Mouse (Mus musculus) CH12.LX (cell line): ENCODE measurements at regions not wholly inside any gene's neighbourhood (a gene's known extent, or its start where the extent isn't known, plus 50 kb on each side); places are given as distances from the start of the nearest gene placed in this dataset.

Experiments
- DNase-seq: peaks from one replicate; pipeline ENCODE4 v3.0.0-alpha.2; 2013; ENCODE audit errors: extremely low read depth
- H3K27ac ChIP-seq: 2 replicates; pipeline ENCODE4 v1.5.1; 2012; ENCODE audit warnings: low read depth, mild to moderate bottlenecking, control low read depth, moderate library complexity; ENCODE audit not compliant: insufficient read depth
- H3K27me3 ChIP-seq: replicated peaks from 2 replicates; pipeline ENCODE3; 2012; ENCODE audit warnings: inconsistent platforms
- H3K36me3 ChIP-seq, 2 experiments: replicated peaks in 1 of 2; 2 replicates each; pipeline versions ENCODE3 to v1.6.1; 2012; ENCODE audit warnings: inconsistent platforms in 1 of 2, low read length in 1 of 2, mild to moderate bottlenecking in 1 of 2, mixed read lengths in 1 of 2, moderate library complexity in 1 of 2; ENCODE audit not compliant: control insufficient read depth in 1 of 2, insufficient read depth in 1 of 2
- H3K4me1 ChIP-seq, 2 experiments: 2 replicates each; pipeline ENCODE4 v1.6.1; 2012; ENCODE audit warnings: inconsistent platforms in 1 of 2, moderate library complexity in 1 of 2; ENCODE audit not compliant: insufficient read depth in 2 of 2, control insufficient read depth in 1 of 2
- H3K4me2 ChIP-seq: 2 replicates; pipeline ENCODE4 v1.6.1; 2012; ENCODE audit warnings: low read depth, mild to moderate bottlenecking, control low read depth; ENCODE audit not compliant: poor library complexity, insufficient read depth, severe bottlenecking
- H3K4me3 ChIP-seq, 3 experiments: fragments of 150-350 bp in 1 of 3; sonication (generic) in 1 of 3; replicated peaks in 1 of 3; 2 replicates each; pipeline versions ENCODE3 to v1.5.1; 2011 to 2012; ENCODE audit warnings: low read depth in 2 of 3, low read length in 2 of 3, mild to moderate bottlenecking in 2 of 3, moderate library complexity in 2 of 3, control low read depth in 1 of 3, improper control_type of control experiment in 1 of 3, inconsistent platforms in 1 of 3, mixed read lengths in 1 of 3; ENCODE audit not compliant: poor library complexity in 1 of 3
- H3K79me2 ChIP-seq: replicated peaks from 2 replicates; pipeline ENCODE4 v1.6.1; 2012; ENCODE audit warnings: mild to moderate bottlenecking, moderate library complexity; ENCODE audit not compliant: control insufficient read depth, poor library complexity, insufficient read depth, severe bottlenecking; ENCODE audit errors: extremely low read depth
- H3K9ac ChIP-seq: 2 replicates; pipeline ENCODE4 v1.6.1; 2012; ENCODE audit warnings: low read depth, mild to moderate bottlenecking, control low read depth, moderate library complexity; ENCODE audit not compliant: insufficient read depth
- H3K9me3 ChIP-seq: replicated peaks from 2 replicates; pipeline ENCODE3; 2012; ENCODE audit warnings: low read length, inconsistent platforms, mixed read lengths
- CHD1 ChIP-seq: IDR thresholded peaks from 2 replicates; pipeline ENCODE4 v1.6.1; 2012; ENCODE audit warnings: low read depth, low read length, improper control_type of control experiment, inconsistent platforms
- CHD2 ChIP-seq: IDR thresholded peaks from 2 replicates; pipeline ENCODE4 v1.6.1; 2011; ENCODE audit warnings: low read length, improper control_type of control experiment
- CTCF ChIP-seq, 2 experiments: IDR thresholded peaks in 1 of 2; conservative IDR thresholded peaks in 1 of 2; 2 replicates each; pipeline ENCODE4 v1.5.1; 2011 to 2012; ENCODE audit warnings: low read depth in 2 of 2, low read length in 2 of 2, improper control_type of control experiment in 1 of 2, inconsistent platforms in 1 of 2, mild to moderate bottlenecking in 1 of 2, moderate library complexity in 1 of 2
- EP300 ChIP-seq: IDR thresholded peaks from 2 replicates; pipeline ENCODE4 v1.6.1; 2011; ENCODE audit warnings: low read length, improper control_type of control experiment
- JUND ChIP-seq: conservative IDR thresholded peaks from 2 replicates; pipeline ENCODE4 v1.6.1; 2011; ENCODE audit warnings: low read depth, low read length, improper control_type of control experiment
- MAZ ChIP-seq: IDR thresholded peaks from 2 replicates; pipeline ENCODE4 v1.6.1; 2012; ENCODE audit warnings: low read depth, mild to moderate bottlenecking, inconsistent platforms, low read length, improper control_type of control experiment, moderate library complexity
- MEF2A ChIP-seq: IDR thresholded peaks from 2 replicates; pipeline ENCODE4 v1.6.1; 2014; ENCODE audit warnings: low read depth, mild to moderate bottlenecking, inconsistent platforms, low read length, improper control_type of control experiment, borderline replicate concordance
- MXI1 ChIP-seq: IDR thresholded peaks from 2 replicates; pipeline ENCODE4 v1.6.1; 2011; ENCODE audit warnings: mild to moderate bottlenecking, low read depth, low read length, improper control_type of control experiment
- MYC ChIP-seq: IDR thresholded peaks from 2 replicates; pipeline ENCODE4 v1.6.1; 2011; ENCODE audit warnings: low read depth, mild to moderate bottlenecking, improper control_type of control experiment, low read length
- PAX5 ChIP-seq: IDR thresholded peaks from 2 replicates; pipeline ENCODE4 v1.6.1; 2012; ENCODE audit warnings: low read length, inconsistent platforms, mixed read lengths
- POLR2A ChIP-seq: IDR thresholded peaks from 2 replicates; pipeline ENCODE4 v1.6.1; 2011; ENCODE audit warnings: low read depth, mild to moderate bottlenecking, improper control_type of control experiment, low read length
- RAD21 ChIP-seq: IDR thresholded peaks from 2 replicates; pipeline ENCODE4 v1.6.1; 2011; ENCODE audit warnings: low read depth, mild to moderate bottlenecking, low read length, improper control_type of control experiment, moderate library complexity
- SMC3 ChIP-seq: IDR thresholded peaks from 2 replicates; pipeline ENCODE4 v1.6.1; 2011; ENCODE audit warnings: low read depth, low read length, improper control_type of control experiment
- TCF12 ChIP-seq: IDR thresholded peaks from 2 replicates; pipeline ENCODE4 v1.6.1; 2014; ENCODE audit warnings: low read depth, mild to moderate bottlenecking, inconsistent platforms, low read length, improper control_type of control experiment
- UBTF ChIP-seq: IDR thresholded peaks from 2 replicates; pipeline ENCODE4 v1.6.1; 2012; ENCODE audit warnings: low read depth, mild to moderate bottlenecking, inconsistent platforms, low read length, improper control_type of control experiment, moderate library complexity
- ZC3H11A ChIP-seq: IDR thresholded peaks from 2 replicates; pipeline ENCODE4 v1.6.1; 2012; ENCODE audit warnings: low read depth, mild to moderate bottlenecking, inconsistent platforms, low read length, improper control_type of control experiment
- ZKSCAN1 ChIP-seq: IDR thresholded peaks from 2 replicates; pipeline ENCODE4 v1.6.1; 2012; ENCODE audit warnings: low read depth, inconsistent platforms, low read length, improper control_type of control experiment, borderline replicate concordance
- ZNF384 ChIP-seq: IDR thresholded peaks from 2 replicates; pipeline ENCODE4 v1.6.1; 2012; ENCODE audit warnings: low read depth, low read length, improper control_type of control experiment, inconsistent platforms
- dilution Hi-C: fragments of 300-500 bp; cut with MboI; formaldehyde crosslinking; loops from 2 replicates; pipeline ENCODE4 v1.14.3; 2020; ENCODE audit warnings: low sequenced_read_pairs; ENCODE audit not compliant: extremely low pct_unique_long_range_greater_than_20kb, extremely low pct_ligation_motif_present
- in situ Hi-C: fragments of 300-500 bp; cut with MboI; formaldehyde crosslinking; loops from 3 replicates; pipeline ENCODE4 v1.14.3; 2019; ENCODE audit warnings: low sequenced_read_pairs, low pct_ligation_motif_present, low pct_unique_long_range_greater_than_20kb, mixed read lengths

- in situ Hi-C loops, result no loop called here
- DNase-seq, result no peak
- no peak overlapping the region for H3K9ac ChIP-seq
Measured at GRCm38 (mm10) chr17:16821716-16822115, 242.2 kb upstream of the Zfp960 start.

GRCm38 (mm10) chr17:16839152-16839551 lies 224.8 kb upstream of the Zfp960 start:
- TF ChIP-seq POLR2A (no peak), SMC3 (no peak), MAZ (no peak), MXI1 (no peak)
- Histone ChIP-seq H3K4me1 (no peaks in the 10 kb centered on the region), H3K27me3 (no peaks in the 10 kb centered on the region), H3K36me3 (no peaks in the 10 kb centered on the region), H3K4me3 (no peak overlapping the region), H3K9me3 (no peaks in the 10 kb centered on the region), H3K9ac (no peak overlapping the region), H3K79me2 (no peaks in the 10 kb centered on the region), H3K27ac (no peak overlapping the region), H3K4me2 (no peak overlapping the region)
- no peak for DNase-seq
- dilution Hi-C loops, result no loop called here
- in situ Hi-C loops, result no loop called here

More at GRCm38 (mm10) chr17:16821716-16822115, 242.2 kb upstream of the Zfp960 start:
- Histone ChIP-seq H3K27me3 (no peaks in the 10 kb centered on the region), H3K4me2 (no peak overlapping the region), H3K36me3 (no peaks in the 10 kb centered on the region), H3K27ac (no peak overlapping the region), H3K79me2 (no peaks in the 10 kb centered on the region), H3K9me3 (no peaks in the 10 kb centered on the region), H3K4me1 (no peaks in the 10 kb centered on the region), H3K4me3 (no peak overlapping the region)
- dilution Hi-C loops, result no loop called here
- TF ChIP-seq SMC3, result no peak
- TF ChIP-seq ZNF384, result no peak
- no peak for TF ChIP-seq MEF2A
- no peak for TF ChIP-seq CHD1
- no peak for TF ChIP-seq PAX5
- TF ChIP-seq EP300, result no peak
- TF ChIP-seq ZKSCAN1, result no peak
- TF ChIP-seq CHD2, result no peak
- no peak for TF ChIP-seq POLR2A
- TF ChIP-seq MAZ, result no peak
- no peak for TF ChIP-seq ZC3H11A
- no peak for TF ChIP-seq JUND
- TF ChIP-seq TCF12, result no peak
- TF ChIP-seq RAD21, result no peak
- no peak for TF ChIP-seq CTCF (conservative IDR thresholded peaks at IDR 0.05 in 1 of 2, IDR thresholded peaks at IDR 0.05 in 1 of 2; ENCODE audit: low read depth in 2 of 2, low read length in 2 of 2)
- TF ChIP-seq UBTF, result no peak
- no peak for TF ChIP-seq MYC
